Mouse (Mus musculus): ENCODE data around the gene Ceacam3.

GRCm38 (mm10) chr7:17155634-17156033 lies 5.6 kb downstream of the Ceacam3 start:
- TF ChIP-seq ZNF384 (IDR thresholded peaks at IDR 0.05; ENCODE audit: low read depth, low read length) = no peak
- TF ChIP-seq HCFC1 (IDR thresholded peaks at IDR 0.05; ENCODE audit: borderline replicate concordance, insufficient read depth, low read length) = no peak
- TF ChIP-seq ZC3H11A (IDR thresholded peaks at IDR 0.05; ENCODE audit: borderline replicate concordance, low read depth, low read length) = peak; percentile 90
